Mouse (Mus musculus): ENCODE measurements around the gene Tsen54.

DNA sequence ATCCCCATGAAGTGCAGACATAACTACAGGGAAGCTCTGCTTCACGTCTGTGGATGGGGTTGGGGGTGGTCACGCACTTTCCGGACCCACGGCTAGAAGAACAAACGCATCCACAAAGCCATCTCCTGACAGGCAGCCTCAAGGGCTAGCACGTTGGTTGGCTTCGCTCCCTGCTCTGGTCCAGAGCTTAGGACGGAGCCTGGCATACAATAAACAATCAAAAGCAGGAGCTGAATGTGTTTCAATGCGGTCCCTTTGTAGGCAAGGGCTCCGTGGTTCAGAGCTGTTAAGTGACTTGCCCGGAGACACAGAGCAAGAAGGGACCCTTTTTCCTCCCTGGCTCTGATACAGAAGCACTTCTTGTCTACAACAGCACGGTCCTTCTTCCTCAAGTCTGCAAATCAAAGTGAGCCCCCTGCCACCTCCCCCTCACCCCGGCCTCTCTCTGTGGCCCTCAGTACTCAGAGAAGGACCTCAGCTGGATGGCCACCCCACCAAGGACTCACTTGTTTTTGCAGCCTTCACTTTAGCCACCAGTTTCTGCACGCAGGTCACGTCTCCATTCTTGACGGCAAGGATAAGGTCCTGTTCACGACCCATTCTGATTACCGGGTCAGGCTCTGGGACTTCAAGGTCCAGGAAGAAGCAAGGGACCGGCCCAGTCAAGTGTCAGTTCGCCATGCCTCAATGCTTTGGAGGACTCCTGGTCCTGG is 3.0 kb upstream of the Tsen54 start:
- TF ChIP-seq CTCF (IDR thresholded peaks at IDR 0.05; ENCODE audit: low read depth): no peak
- no peak for TF ChIP-seq EP300 (IDR thresholded peaks at IDR 0.05; ENCODE audit: low read depth)
